Mouse (Mus musculus) heart, postnatal 0 days (tissue): Measurements from ENCODE around the gene Gm17651.

Source experiments
- CTCF ChIP-seq: IDR thresholded peaks from 2 replicates; pipeline ENCODE4 v1.5.1; 2016; ENCODE audit warnings: antibody characterized with exemption, control low read depth, low read depth
- EP300 ChIP-seq: IDR thresholded peaks from 2 replicates; pipeline ENCODE4 v1.6.1; 2016; ENCODE audit warnings: antibody characterized with exemption, low read depth

GRCm38 (mm10) chr3:97702448-97703080, 28.1 kb upstream of the Gm17651 start:
- TF ChIP-seq CTCF (no peak), EP300 (no peak)
